Mouse (Mus musculus) ES-E14 (cell line): ENCODE data around the gene Rbm25. TPM values are rescaled to one million over a fixed set of nuclear protein-coding genes. Genes with fewer than 3 reads are reported as not detected.
"Not testable (repeated sequence)": the region's sequence is repeated elsewhere in the genome, so short reads cannot be mapped to it uniquely, and the experiment has no call there.

Source experiments
- DNase-seq: peaks from one replicate; pipeline ENCODE4 v3.0.0-alpha.2; 2013; ENCODE audit warnings: low read depth, low spot score
- H3K27ac ChIP-seq: 2 replicates; pipeline ENCODE4 v1.5.1; 2012; ENCODE audit warnings: low read depth, mild to moderate bottlenecking, low read length, moderate library complexity, mixed read lengths; ENCODE audit not compliant: poor library complexity, insufficient read depth, severe bottlenecking
- H3K36me3 ChIP-seq: 2 replicates; pipeline ENCODE4 v1.6.1; 2012; ENCODE audit warnings: mild to moderate bottlenecking, low read length, moderate library complexity, mixed read lengths; ENCODE audit not compliant: control insufficient read depth, poor library complexity, insufficient read depth, severe bottlenecking
- H3K4me1 ChIP-seq, 2 experiments: fragments of 150-350 bp in 1 of 2; sonication (generic) in 1 of 2; 2 replicates each; pipeline ENCODE4 v1.6.1; 2012; ENCODE audit warnings: low read length in 2 of 2, mild to moderate bottlenecking in 1 of 2, mixed read lengths in 1 of 2; ENCODE audit not compliant: control insufficient read depth in 2 of 2, insufficient read depth in 2 of 2, poor library complexity in 1 of 2
- H3K4me3 ChIP-seq, 2 experiments: fragments of 150-350 bp in 1 of 2; sonication (generic) in 1 of 2; 2 replicates each; pipeline ENCODE4 v1.5.1; 2012; ENCODE audit warnings: low read length in 2 of 2, low read depth in 1 of 2, mild to moderate bottlenecking in 1 of 2, mixed read lengths in 1 of 2; ENCODE audit not compliant: insufficient read depth in 1 of 2, poor library complexity in 1 of 2, severe bottlenecking in 1 of 2
- H3K9ac ChIP-seq: 2 replicates; pipeline ENCODE4 v1.6.1; 2012; ENCODE audit warnings: low read depth, mild to moderate bottlenecking, low read length, mixed read lengths; ENCODE audit not compliant: poor library complexity, insufficient read depth, severe bottlenecking
- H3K9me3 ChIP-seq: fragments of 150-350 bp; sonication (generic); 2 replicates; pipeline ENCODE4 v1.6.1; 2012; ENCODE audit warnings: low read depth, mild to moderate bottlenecking, low read length; ENCODE audit not compliant: control insufficient read depth, insufficient read depth
- CHD2 ChIP-seq: IDR thresholded peaks from 2 replicates; pipeline ENCODE4 v1.6.1; 2014; ENCODE audit warnings: mild to moderate bottlenecking, low read depth, low read length, inconsistent platforms
- HCFC1 ChIP-seq: IDR thresholded peaks from 2 replicates; pipeline ENCODE4 v1.6.1; 2012; ENCODE audit warnings: low read length, inconsistent platforms, borderline replicate concordance; ENCODE audit not compliant: insufficient read depth
- MAFK ChIP-seq: IDR thresholded peaks from 2 replicates; pipeline ENCODE4 v1.6.1; 2014; ENCODE audit warnings: mild to moderate bottlenecking, low read depth, low read length, inconsistent platforms; ENCODE audit not compliant: insufficient read depth
- ZC3H11A ChIP-seq: IDR thresholded peaks from 2 replicates; pipeline ENCODE4 v1.6.1; 2012; ENCODE audit warnings: low read depth, mild to moderate bottlenecking, inconsistent platforms, low read length, borderline replicate concordance
- ZNF384 ChIP-seq: IDR thresholded peaks from 2 replicates; pipeline ENCODE4 v1.6.1; 2012; ENCODE audit warnings: low read depth, low read length, inconsistent platforms
- in situ Hi-C, 2 experiments: fragments of 600-800 bp; cut with MboI; formaldehyde crosslinking; loops; one replicate each; pipeline ENCODE4 v1.15.1; 2025; ENCODE audit warnings: low sequenced_read_pairs in 2 of 2, inconsistent platforms in 1 of 2; ENCODE audit not compliant: unreplicated experiment in 2 of 2
- total RNA-seq: library from RNA; depleted of rRNA; stranded (reverse); fragments of 300-350 nt; gene quantifications from 2 replicates; pipeline ENCODE4 v1.2.3, GENCODE M21; 2012

The Rbm25 gene
- total RNA-seq, 1 experiment = 146 TPM

- in situ Hi-C loops = no loop called here
- H3K9ac ChIP-seq = no peak overlapping the region
- DNase-seq = no peak
- H3K4me3 ChIP-seq = no peak overlapping the region
- TF ChIP-seq HCFC1 (no peak), MAFK (no peak), ZNF384 (no peak), ZC3H11A (no peak), CHD2 (no peak)
- peaks cover 5% of the 10 kb centered on the region; the same call in 1 of the 2 replicates for H3K36me3 ChIP-seq
- no peaks in the 10 kb centered on the region for H3K9me3 ChIP-seq
- peaks cover 3 to 6% of the 10 kb centered on the region in 2 experiments; a peak in 2 of 4 replicates for H3K4me1 ChIP-seq
- no peak overlapping the region for H3K27ac ChIP-seq
Observed at GRCm38 (mm10) chr12:83602285-83602684, 28.8 kb upstream of the Rbm25 start.

DNA sequence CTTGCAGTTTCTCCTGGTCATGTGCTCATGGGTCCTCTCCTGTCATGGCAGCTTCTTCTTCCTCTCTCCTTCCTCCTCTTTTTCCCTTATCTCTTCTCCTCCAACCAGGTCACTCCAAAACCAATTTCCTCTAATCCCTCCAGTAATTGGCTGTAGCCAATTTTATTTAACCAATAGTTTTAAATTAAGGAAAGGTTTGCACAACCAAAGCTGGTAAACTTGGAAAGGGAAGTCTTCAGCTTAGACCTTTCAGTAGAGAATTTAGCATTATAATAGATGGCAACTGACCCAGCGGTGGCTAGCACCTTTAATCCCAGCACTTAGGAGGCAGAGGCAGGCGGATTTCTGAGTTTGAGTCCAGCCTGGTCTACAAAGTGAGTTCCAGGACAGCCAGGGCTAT is 24.6 kb upstream of the Rbm25 start:
- in situ Hi-C loops, H3K9me3 ChIP-seq, H3K36me3 ChIP-seq, DNase-seq, H3K4me1 ChIP-seq: not testable (repeated sequence)
- Histone ChIP-seq H3K27ac (peak overlapping the region; percentile 10; the same call in 1 of the 2 replicates), H3K9ac (peak overlapping the region; percentile 68; the same call in 1 of the 2 replicates), H3K4me3 (peak overlapping the region; percentile 44 to 68)

DNA sequence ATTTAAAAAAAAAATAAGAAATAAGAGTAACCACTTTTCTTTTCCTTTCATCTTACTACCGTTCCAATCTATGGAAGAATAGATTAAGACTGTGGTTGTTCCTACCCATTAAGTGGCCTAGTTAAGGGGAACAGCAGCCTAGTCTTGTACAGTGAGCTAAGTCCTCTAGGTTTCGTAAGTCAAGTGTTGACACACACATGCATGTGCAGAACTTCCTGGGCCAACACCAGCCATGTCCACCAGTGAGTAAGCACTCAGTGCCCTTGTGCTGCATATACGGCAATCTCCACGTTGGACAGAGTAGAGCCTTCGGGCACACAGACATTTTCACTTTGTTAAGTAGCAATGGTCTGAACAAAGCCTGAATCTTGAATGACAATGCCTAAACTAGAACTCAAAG is 13.8 kb upstream of the Rbm25 start:
- Histone ChIP-seq H3K36me3 (no peaks in the 10 kb centered on the region), H3K4me3 (no peak overlapping the region)
- in situ Hi-C loops = no loop called here

DNA sequence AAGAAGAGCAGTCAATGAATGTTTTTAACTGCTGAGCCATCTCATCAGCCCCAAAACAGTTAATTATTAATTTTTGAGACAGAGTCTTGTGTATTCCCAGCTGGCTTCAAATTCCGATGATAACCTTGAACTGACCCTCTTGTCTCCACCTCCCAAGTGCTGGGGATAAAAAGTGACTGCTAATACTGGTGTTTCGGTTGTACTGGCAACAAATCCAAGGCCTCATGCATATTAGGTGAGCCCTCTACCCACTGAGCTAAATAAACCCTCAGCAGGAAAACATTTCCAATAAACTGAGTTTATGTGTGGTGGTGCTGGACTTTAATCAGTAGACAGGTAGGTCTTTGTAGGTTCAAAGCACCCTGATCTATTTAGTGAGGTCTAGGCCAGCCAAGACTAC is 12.1 kb upstream of the Rbm25 start:
- in situ Hi-C loops = no loop called here
- no peak for DNase-seq
- H3K27ac ChIP-seq = no peak overlapping the region
- no peak overlapping the region for H3K4me3 ChIP-seq
- H3K9ac ChIP-seq = no peak overlapping the region
- no peaks in the 10 kb centered on the region for H3K9me3 ChIP-seq
- TF ChIP-seq ZNF384 = no peak
- H3K4me1 ChIP-seq = 0 out of 4 replicates have a peak, but pooled peaks cover 0 to 2% of the 10 kb centered on the region in 2 experiments
- no peaks in the 10 kb centered on the region for H3K36me3 ChIP-seq

More for the DNA sequence above, 13.8 kb upstream of the Rbm25 start:
- H3K9ac ChIP-seq = no peak overlapping the region
- TF ChIP-seq HCFC1 = no peak
- no peak for TF ChIP-seq MAFK
- TF ChIP-seq ZNF384 = no peak
- no peak for TF ChIP-seq CHD2
- no peak for TF ChIP-seq ZC3H11A
- no peak for DNase-seq
- no peak overlapping the region for H3K27ac ChIP-seq
- H3K9me3 ChIP-seq = no peaks in the 10 kb centered on the region
- H3K4me1 ChIP-seq = 0 out of 4 replicates have a peak, but pooled peaks cover 0 to 2% of the 10 kb centered on the region in 2 experiments

- in situ Hi-C loops = not testable (repeated sequence)
Observed at GRCm38 (mm10) chr12:83620694-83621093, 10.3 kb upstream of the Rbm25 start.

More at GRCm38 (mm10) chr12:83620694-83621093, 10.3 kb upstream of the Rbm25 start:
- not testable (repeated sequence) for H3K4me1 ChIP-seq, H3K27ac ChIP-seq, H3K9me3 ChIP-seq, H3K36me3 ChIP-seq, DNase-seq
- Histone ChIP-seq H3K4me3 (peak overlapping the region; percentile 62 to 64), H3K9ac (peak overlapping the region; percentile 74)
